Mouse (Mus musculus) midbrain, embryonic 11.5 days (tissue): ENCODE measurements at regions not wholly inside any gene's neighbourhood (a gene's known extent, or its start where the extent isn't known, plus 50 kb on each side); places are given as distances from the start of the nearest gene placed in this dataset. TPM values are rescaled to one million over a fixed set of nuclear protein-coding genes. Genes with fewer than 3 reads are reported as not detected.

Experiments
- ATAC-seq: fragments of 200-750 bp; cut with Nextera tagmentation; 2 replicates; pipeline ENCODE4 v1.8.0; 2017; ENCODE audit warnings: moderate TSS enrichment, moderate library complexity; ENCODE audit not compliant: low FRiP score
- DNase-seq: peaks from one replicate; pipeline ENCODE4 v3.0.0; 2015; ENCODE audit warnings: low spot score; ENCODE audit errors: missing footprints
- H3K27ac ChIP-seq: fragments of 300-500 bp; sonication (generic); 2 replicates; pipeline ENCODE4 v1.5.1; 2014; ENCODE audit warnings: low read depth, low read length
- H3K27me3 ChIP-seq: fragments of 300-500 bp; sonication (generic); 2 replicates; pipeline ENCODE4 v1.6.1; 2014; ENCODE audit warnings: mild to moderate bottlenecking, low read length, moderate library complexity, mixed read lengths; ENCODE audit not compliant: control insufficient read depth, insufficient read depth
- H3K36me3 ChIP-seq: fragments of 300-500 bp; sonication (generic); 2 replicates; pipeline ENCODE4 v1.6.1; 2014; ENCODE audit warnings: mild to moderate bottlenecking, low read length, moderate library complexity, mixed read lengths; ENCODE audit not compliant: control insufficient read depth, insufficient read depth
- H3K4me1 ChIP-seq: fragments of 300-500 bp; sonication (generic); 2 replicates; pipeline ENCODE4 v1.6.1; 2014; ENCODE audit warnings: low read length; ENCODE audit not compliant: control insufficient read depth, insufficient read depth
- H3K4me2 ChIP-seq: fragments of 300-500 bp; sonication (generic); 2 replicates; pipeline ENCODE4 v1.6.1; 2014; ENCODE audit warnings: mild to moderate bottlenecking, moderate library complexity
- H3K4me3 ChIP-seq: fragments of 300-500 bp; sonication (generic); 2 replicates; pipeline ENCODE4 v1.5.1; 2014; ENCODE audit warnings: low read depth, low read length
- H3K9ac ChIP-seq: fragments of 300-500 bp; sonication (generic); 2 replicates; pipeline ENCODE4 v1.6.1; 2014; ENCODE audit warnings: low read length
- H3K9me3 ChIP-seq: fragments of 300-500 bp; sonication (generic); 2 replicates; pipeline ENCODE4 v1.6.1; 2016; ENCODE audit warnings: low read length; ENCODE audit not compliant: control insufficient read depth
- WGBS: fragments of 180-500 bp; shearing (Covaris S2); extraction: QIAGEN DNeasy Blood & Tissue Kit; methylation state at CpG from one replicate; pipeline ENCODE4 v1.1.7; 2014; 5-methylcytosine and 5-hydroxymethylcytosine counted together
- microRNA-seq: library from miRNA; unstranded; fragments of <30 nt; microRNA quantifications from one replicate; pipeline ENCODE4, GENCODE M21; 2017

GRCm38 (mm10) chr1:82162926-82163325 lies 70.0 kb upstream of the Gm9747 start:
- 91% methylated on average over 6 of the region's 6 CpGs for WGBS
- no peaks in the 10 kb centered on the region for H3K36me3 ChIP-seq
- H3K4me3 ChIP-seq = no peak overlapping the region
- DNase-seq (no peak), ATAC-seq (no peak)
- no peaks in the 10 kb centered on the region for H3K4me1 ChIP-seq
- H3K27me3 ChIP-seq = no peaks in the 10 kb centered on the region
- no peak overlapping the region for H3K4me2 ChIP-seq
- no peaks in the 10 kb centered on the region for H3K9me3 ChIP-seq
- no peak overlapping the region for H3K9ac ChIP-seq
- no peak overlapping the region for H3K27ac ChIP-seq

DNA sequence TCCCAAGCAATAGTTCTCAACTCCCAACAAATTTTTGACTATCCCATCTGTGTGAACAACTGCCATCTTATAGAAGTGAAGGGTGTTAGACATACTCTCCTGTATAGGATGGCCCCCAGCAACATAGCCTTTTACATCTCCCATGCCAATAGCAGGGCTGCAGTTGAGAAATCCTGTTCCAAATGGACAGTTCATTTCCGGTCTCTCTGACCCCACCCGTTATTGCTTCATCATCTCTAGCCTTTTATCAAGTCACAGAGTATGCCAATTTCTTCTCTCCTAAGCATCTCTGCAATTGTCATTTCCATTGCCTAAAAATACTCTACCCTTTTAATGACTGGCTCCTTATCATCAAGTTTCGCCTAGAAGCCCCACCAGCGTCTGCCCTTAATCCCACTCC lies 64.8 kb upstream of the Gm9747 start:
- Histone ChIP-seq H3K4me3 (no peak overlapping the region), H3K27me3 (no peaks in the 10 kb centered on the region), H3K27ac (no peak overlapping the region), H3K9ac (no peak overlapping the region), H3K4me2 (no peak overlapping the region), H3K36me3 (no peaks in the 10 kb centered on the region), H3K9me3 (no peaks in the 10 kb centered on the region), H3K4me1 (no peaks in the 10 kb centered on the region)
- no peak for DNase-seq
- 83% methylated on average over 4 of the region's 4 CpGs for WGBS
- ATAC-seq = no peak

GRCm38 (mm10) chr1:82168949-82169348 lies 64.0 kb upstream of the Gm9747 start:
- no peaks in the 10 kb centered on the region for H3K9me3 ChIP-seq
- no peak overlapping the region for H3K27ac ChIP-seq
- ATAC-seq = no peak
- H3K4me2 ChIP-seq = no peak overlapping the region
- WGBS = 95% methylated on average over 2 of the region's 2 CpGs
- H3K9ac ChIP-seq = no peak overlapping the region
- no peaks in the 10 kb centered on the region for H3K27me3 ChIP-seq
- H3K4me3 ChIP-seq = no peak overlapping the region
- H3K36me3 ChIP-seq = no peaks in the 10 kb centered on the region
- no peak for DNase-seq
- H3K4me1 ChIP-seq = no peaks in the 10 kb centered on the region

DNA sequence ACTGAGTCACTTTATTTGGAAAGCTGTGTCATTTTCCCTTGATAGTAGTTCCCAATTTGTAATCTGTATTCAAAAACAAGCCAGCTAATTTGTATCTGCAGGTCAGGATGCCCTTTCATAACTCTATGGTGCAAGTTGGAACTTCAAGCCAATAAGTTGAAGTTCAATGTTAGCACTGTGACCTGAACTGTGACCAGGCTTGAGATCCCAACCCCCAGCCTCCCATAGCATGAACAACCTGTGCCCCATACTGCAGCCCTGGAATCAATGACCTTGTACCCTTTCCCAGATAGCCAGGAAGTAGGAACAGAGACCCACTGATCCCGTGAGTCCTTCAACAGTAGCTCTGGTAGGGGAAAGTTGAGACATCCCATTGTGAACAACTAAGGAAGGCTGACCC lies 52.5 kb upstream of the Gm9747 start:
- no peak overlapping the region for H3K9ac ChIP-seq
- no peaks in the 10 kb centered on the region for H3K27me3 ChIP-seq
- no peaks in the 10 kb centered on the region for H3K9me3 ChIP-seq
- ATAC-seq (no peak), DNase-seq (no peak)
- H3K36me3 ChIP-seq = no peaks in the 10 kb centered on the region
- no peak overlapping the region for H3K4me2 ChIP-seq
- WGBS = 80% methylated on average over 1 of the region's 1 CpGs
- no peak overlapping the region for H3K27ac ChIP-seq
- H3K4me3 ChIP-seq = no peak overlapping the region
- H3K4me1 ChIP-seq = no peaks in the 10 kb centered on the region

Small RNAs in the stretch of these regions (microRNA-seq; reads per million reads assigned to microRNA genes)
- not detected for gene Mir6344
